Mouse (Mus musculus): ENCODE measurements around the gene 4930404H24Rik.

DNA sequence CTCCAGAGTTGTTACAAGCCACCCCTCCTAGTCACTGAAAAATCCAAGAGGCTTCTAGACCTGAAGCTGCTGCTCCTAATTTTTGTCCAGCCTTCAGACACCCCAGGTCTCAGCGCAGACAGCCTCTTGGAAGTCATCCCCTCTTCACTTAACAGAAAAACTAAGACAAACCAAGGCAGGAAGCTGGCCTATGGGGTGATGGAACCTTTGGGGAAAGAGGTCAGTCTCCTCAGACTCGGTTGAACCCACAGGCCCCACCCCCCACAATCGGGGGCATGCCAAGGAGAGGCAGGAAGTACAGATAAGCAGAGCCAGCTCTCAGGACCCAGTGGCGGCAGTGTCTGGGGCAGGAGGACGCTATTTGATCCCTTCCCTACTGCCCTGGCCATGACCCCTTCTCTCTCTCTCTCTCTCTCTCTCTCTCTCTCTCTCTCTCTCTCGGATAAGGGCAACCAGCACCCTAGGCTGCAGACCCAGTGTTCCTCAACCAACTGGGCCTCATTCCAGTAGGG lies 1.2 kb downstream of the 4930404H24Rik start:
- TF ChIP-seq SRF (IDR thresholded peaks at IDR 0.05; ENCODE audit: control insufficient read depth, insufficient read length, low read depth), result no peak
- no peak for TF ChIP-seq USF1 (IDR thresholded peaks at IDR 0.05; ENCODE audit: low read depth)

Data from myocyte (in vitro differentiated cells).